Mouse (Mus musculus): ENCODE measurements around the gene Prkar1b. TPM values are rescaled to one million over a fixed set of nuclear protein-coding genes. Genes with fewer than 3 reads are reported as not detected.

Prkar1b gene
- polyA plus RNA-seq, 1 experiment from 2014 or later = 8.3 TPM

- H3K4me1 ChIP-seq = peaks cover 12% of the 10 kb centered on the region
- no peak for DNase-seq (ENCODE audit: low spot score)
- H3K36me3 ChIP-seq = no peaks in the 10 kb centered on the region
- no peak overlapping the region for H3K27ac ChIP-seq
- 0 out of 2 replicates have a peak, but pooled peaks cover 4% of the 10 kb centered on the region for H3K27me3 ChIP-seq (ENCODE audit: insufficient read depth, poor library complexity, severe bottlenecking)
- no peaks in the 10 kb centered on the region for H3K9me3 ChIP-seq
- WGBS = 85% methylated on average over 8 of the region's 8 CpGs
- no peak overlapping the region for H3K4me3 ChIP-seq
Observed at GRCm38 (mm10) chr5:139138926-139139472, 10.8 kb downstream of the Prkar1b start.

GRCm38 (mm10) chr5:139138261-139138925 is 11.4 kb downstream of the Prkar1b start:
- no peak for DNase-seq (ENCODE audit: low spot score)
- Histone ChIP-seq H3K4me1 (peaks cover 13% of the 10 kb centered on the region), H3K9me3 (no peaks in the 10 kb centered on the region), H3K27me3 (ENCODE audit: insufficient read depth, poor library complexity, severe bottlenecking) (0 out of 2 replicates have a peak, but pooled peaks cover 4% of the 10 kb centered on the region), H3K36me3 (no peaks in the 10 kb centered on the region), H3K4me3 (no peak overlapping the region), H3K27ac (no peak overlapping the region)
- 74% methylated on average over 12 of the region's 12 CpGs for WGBS

- no peak overlapping the region for H3K27ac ChIP-seq
- no peaks in the 10 kb centered on the region for H3K9me3 ChIP-seq
- H3K36me3 ChIP-seq = no peaks in the 10 kb centered on the region
- 0 out of 2 replicates have a peak, but pooled peaks cover 4% of the 10 kb centered on the region for H3K27me3 ChIP-seq (ENCODE audit: insufficient read depth, poor library complexity, severe bottlenecking)
- H3K4me1 ChIP-seq = peaks cover 16% of the 10 kb centered on the region
- H3K4me3 ChIP-seq = no peak overlapping the region
- DNase-seq (ENCODE audit: low spot score) = no peak
- WGBS = 82% methylated on average over 6 of the region's 6 CpGs
Observed at GRCm38 (mm10) chr5:139137176-139137575, 12.6 kb downstream of the Prkar1b start.

GRCm38 (mm10) chr5:139136341-139136740 is 13.5 kb downstream of the Prkar1b start:
- Histone ChIP-seq H3K4me1 (peaks cover 14% of the 10 kb centered on the region), H3K27me3 (ENCODE audit: insufficient read depth, poor library complexity, severe bottlenecking) (peaks cover 13% of the 10 kb centered on the region), H3K27ac (no peak overlapping the region), H3K36me3 (no peaks in the 10 kb centered on the region), H3K9me3 (no peaks in the 10 kb centered on the region), H3K4me3 (no peak overlapping the region)
- DNase-seq (ENCODE audit: low spot score) = no peak
- WGBS = 52% methylated on average over 1 of the region's 1 CpGs

GRCm38 (mm10) chr5:139134501-139134900 is 15.3 kb downstream of the Prkar1b start:
- WGBS = 80% methylated on average over 8 of the region's 8 CpGs
- Histone ChIP-seq H3K4me1 (peaks cover 9% of the 10 kb centered on the region), H3K27me3 (ENCODE audit: insufficient read depth, poor library complexity, severe bottlenecking) (peaks cover 29% of the 10 kb centered on the region), H3K27ac (no peak overlapping the region), H3K36me3 (no peaks in the 10 kb centered on the region), H3K4me3 (no peak overlapping the region), H3K9me3 (no peaks in the 10 kb centered on the region)
- no peak for DNase-seq (ENCODE audit: low spot score)

GRCm38 (mm10) chr5:139130351-139130750 is 19.4 kb downstream of the Prkar1b start:
- no peaks in the 10 kb centered on the region for H3K9me3 ChIP-seq
- H3K27ac ChIP-seq = no peak overlapping the region
- no peaks in the 10 kb centered on the region for H3K36me3 ChIP-seq
- H3K27me3 ChIP-seq (ENCODE audit: insufficient read depth, poor library complexity, severe bottlenecking) = peaks cover 48% of the 10 kb centered on the region
- WGBS = 74% methylated on average over 5 of the region's 5 CpGs
- DNase-seq (ENCODE audit: low spot score) = no peak
- peaks cover 16% of the 10 kb centered on the region for H3K4me1 ChIP-seq
- H3K4me3 ChIP-seq = no peak overlapping the region

- Histone ChIP-seq H3K36me3 (no peaks in the 10 kb centered on the region), H3K27ac (peak overlapping the region; percentile 81), H3K4me1 (peaks cover 16% of the 10 kb centered on the region), H3K4me3 (peak overlapping the region; percentile 77), H3K9me3 (no peaks in the 10 kb centered on the region), H3K27me3 (ENCODE audit: insufficient read depth, poor library complexity, severe bottlenecking) (peaks cover 48% of the 10 kb centered on the region)
- DNase-seq (ENCODE audit: low spot score) = no peak
- 4% methylated on average over 48 of the region's 55 CpGs for WGBS
Observed at GRCm38 (mm10) chr5:139129572-139130151, 20.1 kb downstream of the Prkar1b start.

GRCm38 (mm10) chr5:139129078-139129477 is 20.7 kb downstream of the Prkar1b start:
- Histone ChIP-seq H3K27me3 (ENCODE audit: insufficient read depth, poor library complexity, severe bottlenecking) (peaks cover 48% of the 10 kb centered on the region), H3K4me1 (peaks cover 16% of the 10 kb centered on the region), H3K9me3 (no peaks in the 10 kb centered on the region), H3K4me3 (peak overlapping the region; percentile 77), H3K27ac (peak overlapping the region; percentile 81), H3K36me3 (no peaks in the 10 kb centered on the region)
- 4% methylated on average over 12 of the region's 12 CpGs for WGBS
- no peak for DNase-seq (ENCODE audit: low spot score)

GRCm38 (mm10) chr5:139128476-139129065 is 21.2 kb downstream of the Prkar1b start:
- H3K27ac ChIP-seq = no peak overlapping the region
- H3K9me3 ChIP-seq = no peaks in the 10 kb centered on the region
- no peak for DNase-seq (ENCODE audit: low spot score)
- 42% methylated on average over 12 of the region's 12 CpGs for WGBS
- peaks cover 16% of the 10 kb centered on the region for H3K4me1 ChIP-seq
- H3K4me3 ChIP-seq = peak overlapping the region; percentile 77
- H3K36me3 ChIP-seq = no peaks in the 10 kb centered on the region
- peaks cover 48% of the 10 kb centered on the region for H3K27me3 ChIP-seq (ENCODE audit: insufficient read depth, poor library complexity, severe bottlenecking)

GRCm38 (mm10) chr5:139125717-139126116 is 24.1 kb downstream of the Prkar1b start:
- H3K27me3 ChIP-seq (ENCODE audit: insufficient read depth, poor library complexity, severe bottlenecking) = peaks cover 36% of the 10 kb centered on the region
- H3K4me3 ChIP-seq = no peak overlapping the region
- H3K9me3 ChIP-seq = no peaks in the 10 kb centered on the region
- no peak overlapping the region for H3K27ac ChIP-seq
- H3K36me3 ChIP-seq = no peaks in the 10 kb centered on the region
- WGBS = 73% methylated on average over 3 of the region's 3 CpGs
- H3K4me1 ChIP-seq = peaks cover 12% of the 10 kb centered on the region
- DNase-seq (ENCODE audit: low spot score) = no peak

- no peak for DNase-seq (ENCODE audit: low spot score)
- 0 out of 2 replicates have a peak overlapping the region, but pooled peaks have one; percentile 16 for H3K27ac ChIP-seq
- H3K9me3 ChIP-seq = no peaks in the 10 kb centered on the region
- peaks cover 12% of the 10 kb centered on the region for H3K4me1 ChIP-seq
- H3K27me3 ChIP-seq (ENCODE audit: insufficient read depth, poor library complexity, severe bottlenecking) = no peaks in the 10 kb centered on the region
- WGBS = 45% methylated on average over 2 of the region's 2 CpGs
- H3K36me3 ChIP-seq = no peaks in the 10 kb centered on the region
- H3K4me3 ChIP-seq = no peak overlapping the region
Observed at GRCm38 (mm10) chr5:139118961-139119276, 30.9 kb downstream of the Prkar1b start.

GRCm38 (mm10) chr5:139118139-139118960 is 31.5 kb downstream of the Prkar1b start:
- WGBS = 60% methylated on average over 5 of the region's 5 CpGs
- no peak for DNase-seq (ENCODE audit: low spot score)
- 0 out of 2 replicates have a peak overlapping the region, but pooled peaks have one; percentile 16 for H3K27ac ChIP-seq

More at GRCm38 (mm10) chr5:139118139-139118960, 31.5 kb downstream of the Prkar1b start:
- no peaks in the 10 kb centered on the region for H3K9me3 ChIP-seq
- H3K27me3 ChIP-seq (ENCODE audit: insufficient read depth, poor library complexity, severe bottlenecking) = no peaks in the 10 kb centered on the region
- peaks cover 12% of the 10 kb centered on the region for H3K4me1 ChIP-seq
- no peaks in the 10 kb centered on the region for H3K36me3 ChIP-seq
- H3K4me3 ChIP-seq = no peak overlapping the region
